Mouse (Mus musculus) embryonic facial prominence, embryonic 13.5 days (tissue): ENCODE measurements at regions not wholly inside any gene's neighbourhood (a gene's known extent, or its start where the extent isn't known, plus 50 kb on each side); places are given as distances from the start of the nearest gene placed in this dataset.

Experiments used
- ATAC-seq: fragments of 200-750 bp; cut with Nextera tagmentation; 2 replicates; pipeline ENCODE4 v1.8.0; 2017; ENCODE audit warnings: low read depth; ENCODE audit not compliant: insufficient number of reproducible peaks, insufficient read depth, low FRiP score, low TSS enrichment
- H3K27ac ChIP-seq: fragments of 300-500 bp; sonication (generic); 2 replicates; pipeline ENCODE4 v1.5.1; 2015; ENCODE audit warnings: moderate library complexity, mild to moderate bottlenecking, inconsistent platforms
- H3K27me3 ChIP-seq: fragments of 300-500 bp; sonication (generic); 2 replicates; pipeline ENCODE4 v1.6.1; 2015; ENCODE audit warnings: mild to moderate bottlenecking, inconsistent platforms
- H3K36me3 ChIP-seq: fragments of 300-500 bp; sonication (generic); 2 replicates; pipeline ENCODE4 v1.6.1; 2015; ENCODE audit warnings: mild to moderate bottlenecking, inconsistent platforms
- H3K4me1 ChIP-seq: fragments of 300-500 bp; sonication (generic); 2 replicates; pipeline ENCODE4 v1.6.1; 2015; ENCODE audit warnings: inconsistent platforms
- H3K4me2 ChIP-seq: fragments of 300-500 bp; sonication (generic); 2 replicates; pipeline ENCODE4 v1.6.1; 2015; ENCODE audit warnings: moderate library complexity, mild to moderate bottlenecking, inconsistent platforms
- H3K4me3 ChIP-seq: fragments of 300-500 bp; sonication (generic); 2 replicates; pipeline ENCODE4 v1.5.1; 2015; ENCODE audit warnings: mild to moderate bottlenecking, inconsistent platforms
- H3K9ac ChIP-seq: fragments of 300-500 bp; sonication (generic); 2 replicates; pipeline ENCODE4 v1.6.1; 2015; ENCODE audit warnings: mild to moderate bottlenecking, inconsistent platforms
- H3K9me3 ChIP-seq: fragments of 300-500 bp; sonication (generic); 2 replicates; pipeline ENCODE4 v1.6.1; 2016; ENCODE audit warnings: inconsistent platforms
- WGBS: fragments of 180-500 bp; shearing (Covaris S2); methylation state at CpG from one replicate; pipeline ENCODE4 v1.1.7; 2015; ENCODE audit warnings: mixed read lengths; 5-methylcytosine and 5-hydroxymethylcytosine counted together

GRCm38 (mm10) chr12:58643843-58644242 lies 368.0 kb downstream of the Sec23a start:
- peaks cover 13% of the 10 kb centered on the region for H3K4me1 ChIP-seq
- no peak overlapping the region for H3K9ac ChIP-seq
- no peak overlapping the region for H3K4me2 ChIP-seq
- ATAC-seq = no peak; the same call in 1 of the 2 replicates
- no peak overlapping the region for H3K27ac ChIP-seq
- H3K9me3 ChIP-seq = no peaks in the 10 kb centered on the region
- H3K36me3 ChIP-seq = no peaks in the 10 kb centered on the region
- 21% methylated on average over 3 of the region's 3 CpGs for WGBS
- H3K4me3 ChIP-seq = no peak overlapping the region
- H3K27me3 ChIP-seq = no peaks in the 10 kb centered on the region

GRCm38 (mm10) chr12:58639478-58639877 lies 370.4 kb upstream of the Clec14a start:
- H3K27ac ChIP-seq = no peak overlapping the region
- no peak overlapping the region for H3K9ac ChIP-seq
- ATAC-seq = no peak
- peaks cover 13% of the 10 kb centered on the region for H3K4me1 ChIP-seq
- H3K27me3 ChIP-seq = no peaks in the 10 kb centered on the region
- no peak overlapping the region for H3K4me2 ChIP-seq
- no peaks in the 10 kb centered on the region for H3K36me3 ChIP-seq
- H3K4me3 ChIP-seq = no peak overlapping the region
- 31% methylated on average over 1 of the region's 1 CpGs for WGBS
- H3K9me3 ChIP-seq = no peaks in the 10 kb centered on the region

- peaks cover 7% of the 10 kb centered on the region; the same call in 1 of the 2 replicates for H3K4me1 ChIP-seq
- H3K9ac ChIP-seq = no peak overlapping the region
- no peaks in the 10 kb centered on the region for H3K27me3 ChIP-seq
- H3K9me3 ChIP-seq = no peaks in the 10 kb centered on the region
- H3K36me3 ChIP-seq = no peaks in the 10 kb centered on the region
- no peak for ATAC-seq
- no peak overlapping the region for H3K27ac ChIP-seq
- H3K4me2 ChIP-seq = no peak overlapping the region
- H3K4me3 ChIP-seq = no peak overlapping the region
- WGBS = 63% methylated on average over 3 of the region's 3 CpGs
Observed at GRCm38 (mm10) chr12:58638260-58638659, 369.2 kb upstream of the Clec14a start.

- ATAC-seq = no peak
- H3K9me3 ChIP-seq = no peaks in the 10 kb centered on the region
Observed at GRCm38 (mm10) chr12:58632529-58632928, 363.4 kb upstream of the Clec14a start.

GRCm38 (mm10) chr12:58628817-58629216 lies 359.7 kb upstream of the Clec14a start:
- no peak overlapping the region for H3K27ac ChIP-seq
- H3K36me3 ChIP-seq = no peaks in the 10 kb centered on the region
- WGBS = 72% methylated on average over 5 of the region's 5 CpGs

More at GRCm38 (mm10) chr12:58632529-58632928, 363.4 kb upstream of the Clec14a start:
- Histone ChIP-seq H3K9ac (no peak overlapping the region), H3K27ac (no peak overlapping the region), H3K4me2 (no peak overlapping the region), H3K27me3 (no peaks in the 10 kb centered on the region), H3K4me1 (no peaks in the 10 kb centered on the region), H3K4me3 (no peak overlapping the region), H3K36me3 (no peaks in the 10 kb centered on the region)
- 50% methylated on average over 3 of the region's 3 CpGs for WGBS

GRCm38 (mm10) chr12:58625144-58625543 lies 356.1 kb upstream of the Clec14a start:
- no peak for ATAC-seq
- H3K36me3 ChIP-seq = no peaks in the 10 kb centered on the region
- H3K4me2 ChIP-seq = no peak overlapping the region
- no peaks in the 10 kb centered on the region for H3K4me1 ChIP-seq
- no peak overlapping the region for H3K9ac ChIP-seq
- H3K9me3 ChIP-seq = no peaks in the 10 kb centered on the region
- no peaks in the 10 kb centered on the region for H3K27me3 ChIP-seq
- no peak overlapping the region for H3K4me3 ChIP-seq
- no peak overlapping the region for H3K27ac ChIP-seq
- WGBS = 54% methylated on average over 2 of the region's 2 CpGs

More at GRCm38 (mm10) chr12:58628817-58629216, 359.7 kb upstream of the Clec14a start:
- H3K27me3 ChIP-seq = no peaks in the 10 kb centered on the region
- no peak overlapping the region for H3K9ac ChIP-seq
- H3K9me3 ChIP-seq = no peaks in the 10 kb centered on the region
- no peaks in the 10 kb centered on the region for H3K4me1 ChIP-seq
- no peak overlapping the region for H3K4me2 ChIP-seq
- ATAC-seq = no peak
- no peak overlapping the region for H3K4me3 ChIP-seq

- Histone ChIP-seq H3K9me3 (no peaks in the 10 kb centered on the region), H3K9ac (no peak overlapping the region), H3K27me3 (no peaks in the 10 kb centered on the region), H3K4me3 (no peak overlapping the region), H3K4me2 (no peak overlapping the region), H3K4me1 (no peaks in the 10 kb centered on the region), H3K27ac (no peak overlapping the region), H3K36me3 (no peaks in the 10 kb centered on the region)
- no peak for ATAC-seq
- WGBS = 81% methylated on average over 7 of the region's 7 CpGs
Observed at GRCm38 (mm10) chr12:58619508-58620310, 350.6 kb upstream of the Clec14a start.

- H3K4me2 ChIP-seq = no peak overlapping the region
- H3K36me3 ChIP-seq = no peaks in the 10 kb centered on the region
- ATAC-seq = no peak
- no peaks in the 10 kb centered on the region for H3K27me3 ChIP-seq
- H3K4me1 ChIP-seq = no peaks in the 10 kb centered on the region
- H3K9me3 ChIP-seq = no peaks in the 10 kb centered on the region
- H3K27ac ChIP-seq = no peak overlapping the region
- no peak overlapping the region for H3K9ac ChIP-seq
- H3K4me3 ChIP-seq = no peak overlapping the region
- 75% methylated on average over 9 of the region's 9 CpGs for WGBS
Observed at GRCm38 (mm10) chr12:58594781-58595180, 325.7 kb upstream of the Clec14a start.

GRCm38 (mm10) chr12:58591480-58591829 lies 322.4 kb upstream of the Clec14a start:
- H3K4me2 ChIP-seq = no peak overlapping the region
- no peaks in the 10 kb centered on the region for H3K4me1 ChIP-seq
- no peaks in the 10 kb centered on the region for H3K9me3 ChIP-seq
- H3K9ac ChIP-seq = no peak overlapping the region
- H3K27me3 ChIP-seq = no peaks in the 10 kb centered on the region
- no peak overlapping the region for H3K27ac ChIP-seq
- no peaks in the 10 kb centered on the region for H3K36me3 ChIP-seq
- ATAC-seq = no peak
- WGBS = 69% methylated on average over 3 of the region's 3 CpGs
- H3K4me3 ChIP-seq = no peak overlapping the region

GRCm38 (mm10) chr12:58590547-58591479 lies 321.7 kb upstream of the Clec14a start:
- Histone ChIP-seq H3K4me2 (no peak overlapping the region), H3K4me3 (no peak overlapping the region), H3K4me1 (no peaks in the 10 kb centered on the region), H3K27ac (no peak overlapping the region), H3K9me3 (no peaks in the 10 kb centered on the region), H3K9ac (no peak overlapping the region), H3K27me3 (no peaks in the 10 kb centered on the region), H3K36me3 (no peaks in the 10 kb centered on the region)
- no peak for ATAC-seq
- WGBS = 53% methylated on average over 7 of the region's 7 CpGs

GRCm38 (mm10) chr12:58581811-58582572 lies 312.9 kb upstream of the Clec14a start:
- no peak overlapping the region for H3K9ac ChIP-seq
- H3K4me1 ChIP-seq = no peaks in the 10 kb centered on the region
- no peak overlapping the region for H3K4me2 ChIP-seq
- no peak overlapping the region for H3K27ac ChIP-seq
- no peak for ATAC-seq
- no peaks in the 10 kb centered on the region for H3K36me3 ChIP-seq
- 82% methylated on average over 5 of the region's 5 CpGs for WGBS
- H3K4me3 ChIP-seq = no peak overlapping the region
- H3K9me3 ChIP-seq = no peaks in the 10 kb centered on the region
- H3K27me3 ChIP-seq = no peaks in the 10 kb centered on the region
